Mouse (Mus musculus): Measurements from ENCODE around the gene Chchd3.

Chchd3 gene

GRCm38 (mm10) chr6:33059735-33060576 lies at the start of gene Chchd3:
Gene Chchd3, minus strand, starts transcription at chr6:33060260.
- peak; percentile 95 to 96 for DNase-seq (ENCODE audit: low spot score in 2 of 2)

DNA sequence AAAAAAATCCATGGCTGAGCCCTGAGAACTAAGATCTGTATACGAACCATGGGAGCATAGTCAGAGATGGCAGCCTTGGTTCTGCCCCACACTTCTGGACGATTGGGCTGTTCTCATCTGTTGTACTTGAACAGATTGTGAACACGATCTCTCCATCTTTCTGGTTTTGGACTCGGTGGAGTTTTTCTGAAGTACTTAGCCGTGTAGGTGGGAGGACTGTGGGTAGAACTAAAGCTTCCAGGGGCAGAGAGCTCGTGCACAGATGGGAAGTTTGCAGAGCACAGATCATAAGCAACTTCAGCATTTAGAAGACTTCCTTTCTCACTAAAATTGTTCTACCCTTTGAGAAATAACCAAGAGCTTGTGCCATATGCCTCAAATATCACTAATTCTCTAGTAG lies 44.6 kb upstream of the Chchd3 start:
- DNase-seq (ENCODE audit: low spot score in 2 of 2): no peak

DNA sequence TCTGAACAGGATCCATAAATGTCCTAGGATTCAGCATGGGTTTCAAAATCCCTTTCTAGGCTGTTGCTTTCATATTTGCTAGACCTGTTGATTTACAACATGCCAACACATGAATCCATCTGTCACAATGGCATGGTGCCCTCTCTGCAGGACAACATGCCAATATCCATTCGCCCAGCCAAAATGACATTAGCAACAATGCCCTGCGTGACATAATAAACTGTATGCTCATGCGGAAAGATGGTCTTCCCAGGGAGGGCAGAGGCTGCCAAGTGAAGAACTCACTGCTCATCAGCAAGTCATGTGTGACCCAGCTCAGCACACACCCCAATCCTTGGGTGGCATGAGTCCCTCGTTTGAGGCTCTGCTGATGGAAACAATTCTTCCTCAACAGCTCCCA lies 38.8 kb upstream of the Chchd3 start:
- DNase-seq (ENCODE audit: low spot score in 2 of 2): no peak

DNA sequence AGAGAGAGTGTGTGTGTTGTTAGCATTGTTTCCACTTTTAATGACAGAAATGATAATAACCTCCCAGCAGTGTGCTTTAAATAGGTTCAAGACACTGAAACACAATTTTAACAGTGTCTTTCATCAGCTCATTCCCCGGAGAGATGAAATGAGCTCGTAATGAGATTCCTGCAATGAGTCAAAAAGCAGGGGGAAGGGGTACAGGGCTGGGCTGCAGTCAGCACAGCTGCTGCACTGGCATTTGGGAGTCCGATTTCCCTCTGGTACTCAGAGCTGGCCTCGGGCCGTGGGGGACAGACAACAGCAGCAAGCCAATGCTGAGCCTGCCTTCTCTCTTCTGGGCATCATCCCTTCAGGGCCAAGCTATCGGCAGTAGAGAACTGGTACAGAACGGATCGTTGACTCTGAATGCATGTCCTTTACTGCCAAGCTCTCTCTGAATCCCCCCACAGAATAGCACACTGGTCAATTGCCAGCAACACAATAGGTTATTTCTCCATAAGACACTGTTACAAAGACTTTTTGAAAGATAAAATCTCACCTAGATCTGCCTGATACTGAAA lies 34.7 kb upstream of the Chchd3 start:
- no peak for DNase-seq (ENCODE audit: low spot score in 2 of 2)

- no peak for DNase-seq (ENCODE audit: low spot score in 2 of 2)
These were observed 20.1 kb upstream of the Chchd3 start for GRCm38 (mm10) chr6:33080186-33080585.

GRCm38 (mm10) chr6:33078260-33078936 lies 18.3 kb upstream of the Chchd3 start:
- DNase-seq (ENCODE audit: low spot score in 2 of 2): no peak

DNA sequence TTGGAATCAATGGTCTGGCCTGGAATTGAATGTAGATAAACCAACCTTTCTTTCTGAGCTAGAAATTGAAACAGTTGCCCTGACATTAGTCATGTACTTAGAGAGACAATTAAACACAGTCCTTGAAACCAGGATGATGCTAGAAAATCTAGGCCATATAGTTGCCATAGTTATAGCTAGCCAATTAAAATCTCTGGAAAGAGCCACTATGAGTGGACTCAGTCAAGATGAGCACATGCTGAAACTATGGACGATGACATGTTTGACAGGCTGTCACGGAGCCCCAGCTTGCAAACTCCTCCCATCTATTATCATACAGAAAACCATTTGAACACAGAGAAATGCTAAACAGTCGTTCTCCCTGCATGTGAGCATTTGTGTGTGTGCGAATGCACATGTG lies 6.4 kb upstream of the Chchd3 start:
- no peak for DNase-seq (ENCODE audit: low spot score in 2 of 2)

GRCm38 (mm10) chr6:33059276-33059675 lies 784 bp downstream of the Chchd3 start:
- no peak for DNase-seq (ENCODE audit: low spot score in 2 of 2)

DNA sequence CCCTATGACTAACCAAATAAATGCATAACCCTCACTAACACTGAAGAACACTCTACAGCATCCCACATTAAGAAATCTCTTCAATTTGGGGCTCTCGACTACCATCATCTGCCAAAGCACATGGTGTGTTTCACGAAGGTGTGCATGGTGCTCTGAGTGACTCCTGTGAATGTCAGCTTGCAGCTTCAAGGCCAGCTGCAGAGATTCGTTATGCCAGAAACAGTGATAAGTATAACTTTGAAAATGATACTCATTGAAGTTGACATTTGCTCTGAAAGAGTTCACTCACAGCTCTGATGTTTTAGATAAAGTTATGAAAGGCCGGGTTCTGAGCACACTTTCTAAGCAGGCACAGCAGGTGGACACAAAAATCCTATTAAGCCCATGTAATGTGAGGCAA lies 3.7 kb downstream of the Chchd3 start:
- no peak for DNase-seq (ENCODE audit: low spot score in 2 of 2)

- no peak for DNase-seq (ENCODE audit: low spot score in 2 of 2)
These were observed 4.4 kb downstream of the Chchd3 start for GRCm38 (mm10) chr6:33055663-33056062.

- no peak for DNase-seq (ENCODE audit: low spot score in 2 of 2)
These were observed 5.1 kb downstream of the Chchd3 start for GRCm38 (mm10) chr6:33054946-33055345.

DNA sequence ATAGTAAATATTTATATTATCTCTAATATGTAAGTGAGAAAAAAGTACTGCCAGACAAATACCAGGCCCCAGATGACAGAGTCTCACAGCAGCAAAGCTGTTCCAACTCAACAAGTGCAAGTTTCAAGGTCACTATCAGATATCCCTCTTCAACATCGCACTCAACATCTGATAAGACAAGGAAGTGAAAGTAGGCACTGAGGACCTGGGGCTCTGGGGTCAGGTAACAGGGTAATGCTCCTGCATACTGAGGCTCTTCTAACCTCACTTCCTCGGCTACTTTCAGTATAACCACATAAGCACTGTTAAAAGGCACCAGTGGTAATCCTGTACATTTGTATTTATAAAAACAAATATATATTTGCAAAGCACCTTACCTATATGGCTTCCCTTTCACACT lies 8.4 kb downstream of the Chchd3 start:
- no peak for DNase-seq (ENCODE audit: low spot score in 2 of 2)

DNA sequence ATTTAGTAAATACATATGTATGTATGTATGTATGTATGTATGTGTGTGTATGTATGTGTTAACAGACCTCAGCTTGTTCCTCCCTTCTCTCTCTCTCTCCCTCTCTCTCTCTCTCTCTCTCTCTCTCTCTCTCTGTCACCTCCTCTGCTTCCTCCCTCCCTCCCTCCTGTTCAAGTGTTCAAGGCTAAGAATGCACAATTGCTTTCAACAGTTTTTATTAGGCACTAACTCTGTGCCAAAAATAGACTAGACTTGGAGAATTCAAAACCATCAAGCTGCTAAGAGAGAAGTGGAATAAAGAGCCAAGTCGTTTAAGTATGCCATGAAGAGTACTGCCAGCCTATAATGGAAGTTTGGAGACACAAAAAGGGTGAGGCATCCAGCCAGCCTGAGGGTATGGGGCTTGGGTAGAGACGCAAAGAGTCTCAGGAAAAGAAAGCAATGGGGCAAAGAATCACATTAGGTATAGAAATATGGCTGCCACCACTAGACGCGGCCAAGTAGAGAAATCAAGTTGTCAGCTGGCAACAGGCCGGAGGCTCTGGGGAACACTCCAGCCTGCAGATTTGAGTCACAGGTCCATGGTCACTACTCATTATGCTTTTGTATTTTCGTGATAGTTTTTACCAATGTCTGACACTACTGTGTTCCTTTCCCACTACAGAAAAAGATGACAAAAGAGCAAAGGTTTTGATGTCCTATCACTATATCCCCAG lies 10.2 kb downstream of the Chchd3 start:
- DNase-seq (ENCODE audit: low spot score in 2 of 2): no peak

- DNase-seq (ENCODE audit: low spot score in 2 of 2): no peak
These were observed 16.6 kb downstream of the Chchd3 start for GRCm38 (mm10) chr6:33043480-33043879.

GRCm38 (mm10) chr6:33042880-33043279 lies 17.2 kb downstream of the Chchd3 start:
- DNase-seq (ENCODE audit: low spot score in 2 of 2): no peak

GRCm38 (mm10) chr6:33041978-33042377 lies 18.1 kb downstream of the Chchd3 start:
- DNase-seq (ENCODE audit: low spot score in 2 of 2): no peak

DNA sequence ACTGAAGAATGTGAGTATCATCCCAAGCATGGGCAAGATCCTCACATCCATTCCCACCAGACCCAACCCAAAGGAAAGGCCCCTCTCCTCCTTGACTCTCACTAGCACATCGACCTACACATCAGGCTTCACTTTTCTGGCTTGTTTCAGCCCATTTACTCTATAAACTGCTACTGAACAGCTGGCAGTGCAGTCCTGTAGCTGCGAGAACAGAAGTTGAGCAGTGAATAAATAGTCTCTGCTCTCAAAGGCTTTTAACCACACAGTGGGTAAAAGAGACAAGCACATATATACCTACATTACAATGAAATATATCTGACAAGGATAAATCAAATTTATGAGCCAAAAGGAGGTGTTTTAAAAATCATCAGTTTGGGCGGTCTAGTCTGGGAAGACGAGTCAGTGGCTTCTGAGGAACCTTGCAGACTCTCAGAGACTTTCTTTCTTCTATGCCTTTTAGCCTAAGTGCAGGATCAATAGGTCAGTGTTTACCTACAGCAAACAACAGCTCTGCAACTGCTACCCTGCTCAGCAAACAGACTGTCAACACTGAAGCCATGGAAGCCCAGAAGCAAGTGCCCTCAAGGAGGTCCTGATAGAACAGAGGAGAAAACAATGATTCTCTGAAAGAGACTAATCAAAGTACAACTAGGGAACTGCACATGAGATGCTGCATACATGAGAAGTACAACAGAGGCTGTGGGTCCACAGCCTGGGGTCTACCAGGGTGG lies 19.5 kb downstream of the Chchd3 start:
- DNase-seq (ENCODE audit: low spot score in 2 of 2): no peak

DNA sequence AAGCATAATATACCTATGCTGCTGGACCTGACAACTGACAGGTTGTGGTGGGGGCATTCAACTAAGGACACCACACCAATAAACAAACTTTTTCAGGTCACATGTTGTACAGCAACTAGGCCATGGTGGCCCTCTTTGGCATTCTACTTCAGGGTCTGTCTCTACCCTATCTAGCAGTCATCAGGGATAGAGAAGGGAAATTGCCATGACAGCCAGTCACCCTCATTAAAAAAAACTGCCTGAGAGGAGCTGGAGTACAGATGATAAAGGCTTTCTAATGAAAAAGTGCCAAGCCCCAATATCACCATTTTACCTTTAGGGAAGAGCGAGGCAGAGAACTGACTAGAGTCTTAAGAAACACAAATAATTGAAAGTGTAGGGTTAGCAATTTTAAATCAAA lies 27.5 kb downstream of the Chchd3 start:
- DNase-seq (ENCODE audit: low spot score in 2 of 2): no peak

- no peak for DNase-seq (ENCODE audit: low spot score in 2 of 2)
These were observed 28.4 kb downstream of the Chchd3 start for GRCm38 (mm10) chr6:33031631-33032030.

GRCm38 (mm10) chr6:33028296-33028695 lies 31.8 kb downstream of the Chchd3 start:
- DNase-seq (ENCODE audit: low spot score in 2 of 2): no peak

GRCm38 (mm10) chr6:33025041-33025440 lies 35.0 kb downstream of the Chchd3 start:
- DNase-seq (ENCODE audit: low spot score in 2 of 2): no peak

- DNase-seq (ENCODE audit: low spot score in 2 of 2): no peak
These were observed 55.5 kb downstream of the Chchd3 start for GRCm38 (mm10) chr6:33004607-33005006.
